Mouse (Mus musculus) liver, embryonic 14 days (tissue): ENCODE results near the gene Mogat2. TPM values are rescaled to one million over a fixed set of nuclear protein-coding genes. Genes with fewer than 3 reads are reported as not detected.

Source experiments
- polyA plus RNA-seq: library from polyadenylated mRNA; depleted of rRNA; stranded (reverse); fragments of >200 nt; gene quantifications from 2 replicates; pipeline ENCODE4 v1.2.3, GENCODE M21; 2012; rRNA removed

Gene Mogat2
- 11.1 and 14.8 TPM in 2 replicates for polyA plus RNA-seq

DNA sequence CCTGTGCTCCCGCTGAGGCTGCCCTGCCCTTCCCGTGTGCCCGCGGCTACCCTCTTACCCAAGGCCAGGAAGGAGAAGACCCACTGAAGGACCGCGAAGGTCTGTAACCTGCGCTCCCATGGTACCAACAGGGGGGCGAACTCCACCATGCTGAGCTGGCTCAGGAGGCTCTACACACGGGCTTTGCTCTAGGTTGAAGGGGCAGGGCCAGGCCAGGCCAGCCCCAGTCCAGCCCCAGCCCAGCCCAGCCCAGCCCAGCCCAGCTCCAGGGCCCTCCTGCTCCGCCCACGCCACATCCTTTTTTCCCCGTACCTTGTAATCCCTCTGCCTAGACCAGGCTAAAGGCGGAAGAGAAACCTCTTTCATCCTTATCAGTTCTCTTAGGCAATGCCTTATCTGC lies at the start of gene Mogat2:
TSS of gene Mogat2 (minus strand) at position 203 of the 400 bp plus-strand sequence.

DNA sequence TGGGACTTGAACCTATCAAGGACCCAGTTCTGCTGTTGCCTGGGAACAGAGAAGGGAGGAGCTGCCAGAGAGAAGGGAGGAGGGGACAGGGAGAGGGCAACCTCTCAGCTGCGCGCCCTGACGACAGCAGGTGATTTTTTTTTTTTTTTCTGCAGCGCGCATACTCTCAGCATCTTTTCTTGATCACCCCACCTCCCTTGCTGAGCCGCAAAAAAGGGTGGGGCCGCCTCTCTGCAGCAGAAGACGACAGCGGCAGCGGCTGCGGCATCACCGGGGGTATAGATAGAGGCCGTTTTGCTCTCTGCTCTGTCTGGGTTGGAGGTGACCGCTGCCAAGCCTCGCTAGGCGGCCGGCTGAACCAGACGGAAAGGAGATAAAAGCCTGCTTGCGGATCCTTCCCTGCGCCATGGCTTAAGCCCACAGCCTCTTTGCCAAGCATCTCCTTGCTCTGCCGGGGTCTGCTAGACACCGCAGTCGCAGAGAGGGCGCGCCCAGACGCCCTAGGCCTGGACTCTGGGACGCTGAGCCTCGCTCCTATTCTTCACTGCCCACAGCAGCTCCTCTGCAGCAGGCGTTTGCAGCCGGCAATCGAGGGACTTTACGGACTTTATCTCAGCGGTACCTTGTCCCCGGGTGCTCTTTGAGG lies 29.0 kb upstream of the Mogat2 start, which contains the start of gene Map6:
TSS of gene Map6 (plus strand) at position 197 of the 646 bp plus-strand sequence.

DNA sequence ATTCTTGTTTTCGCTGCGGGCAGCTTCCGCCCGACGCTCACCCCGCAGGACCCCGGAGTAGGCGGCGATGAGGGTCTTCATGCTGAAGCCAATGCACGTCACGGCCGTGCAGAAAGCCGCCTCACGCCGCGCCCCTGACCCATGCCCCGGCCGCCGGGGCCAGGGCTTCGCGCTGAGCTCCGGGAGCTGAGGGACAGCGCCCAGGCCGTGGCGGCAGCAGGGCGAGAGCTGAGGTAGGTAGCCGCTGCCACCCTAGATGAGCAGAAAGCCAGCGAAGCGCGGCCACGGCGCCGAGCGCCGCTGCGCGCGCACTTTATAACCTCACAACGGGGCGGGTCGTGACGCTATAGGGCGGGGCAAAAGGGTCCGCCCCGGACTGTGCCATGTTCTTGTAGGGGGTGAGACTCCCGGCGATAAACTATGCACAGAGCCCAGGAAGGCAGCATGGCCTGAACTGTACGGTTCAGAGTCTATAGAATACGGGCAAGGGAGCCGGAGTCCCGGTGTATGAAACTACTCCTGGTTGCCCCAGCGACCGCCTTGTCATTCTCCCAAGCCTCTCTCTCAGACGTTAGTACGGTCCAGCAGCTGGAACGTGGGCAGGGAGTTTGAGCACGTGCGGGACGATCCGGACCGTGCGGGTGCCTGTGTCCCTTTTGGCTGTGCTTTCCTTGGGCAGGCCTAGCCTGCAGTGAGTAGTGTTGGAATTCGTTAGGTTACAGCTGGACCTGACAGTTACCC lies 55.8 kb downstream of the Mogat2 start, which contains the start of gene Dgat2:
TSS of gene Dgat2 (minus strand) at position 288 of the 741 bp plus-strand sequence.

Other genes starting within 250 kb of the Mogat2 start
- gene Uvrag, start 97.5 kb downstream of the Mogat2 start, polyA plus RNA-seq, result 3.7 and 4.2 TPM in 2 replicates
- gene Dgat2, start 55.9 kb downstream of the Mogat2 start, polyA plus RNA-seq, result 37.1 and 45.5 TPM in 2 replicates
- 0.03 TPM in 2 replicates for gene Map6, start 28.8 kb upstream of the Mogat2 start, polyA plus RNA-seq
- gene Serpinh1, start 114.6 kb upstream of the Mogat2 start, polyA plus RNA-seq, result 32.8 and 42.3 TPM in 2 replicates
- 0.73 and 1.1 TPM in 2 replicates for gene Gdpd5, start 142.8 kb upstream of the Mogat2 start, polyA plus RNA-seq
- 0.03 and 0.09 TPM in 2 replicates for gene Klhl35, start 227.4 kb upstream of the Mogat2 start, polyA plus RNA-seq
- gene Rps3, start 245.1 kb upstream of the Mogat2 start, polyA plus RNA-seq, result 907 and 1,012 TPM in 2 replicates